Mouse (Mus musculus) ovary, adult 18-20 months (tissue): ENCODE results near the gene Gli1.
A peak's percentile ranks its signal among the peaks of the same experiment; 100 is the strongest.
"Not testable (repeated sequence)": the region's sequence is repeated elsewhere in the genome, so short reads cannot be mapped to it uniquely, and the experiment has no call there.

Experiments used
- DNase-seq: peaks from one replicate; pipeline ENCODE4 v3.0.0; 2022; ENCODE audit warnings: low spot score, mixed read lengths

Gli1 gene

DNA sequence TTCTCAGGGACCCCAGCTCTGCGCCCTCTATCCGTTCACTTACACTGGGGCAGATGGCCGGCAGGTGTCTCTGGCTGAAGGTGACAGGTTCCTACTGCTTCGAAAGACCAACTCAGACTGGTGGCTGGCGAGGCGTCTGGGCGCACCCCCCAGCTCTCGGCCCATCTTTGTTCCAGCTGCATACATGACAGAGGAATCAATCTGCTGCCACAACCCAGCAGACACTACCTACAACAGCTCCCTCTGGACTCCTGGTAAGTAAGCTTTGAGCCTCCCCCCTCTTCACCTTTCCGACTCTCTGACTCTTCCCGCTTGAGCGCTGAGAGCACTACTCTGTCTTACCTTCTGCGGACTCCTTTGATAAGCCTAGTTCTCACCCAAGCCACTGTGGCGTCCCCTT, 19.6 kb downstream of the Gli1 start:
- no peak for DNase-seq

DNA sequence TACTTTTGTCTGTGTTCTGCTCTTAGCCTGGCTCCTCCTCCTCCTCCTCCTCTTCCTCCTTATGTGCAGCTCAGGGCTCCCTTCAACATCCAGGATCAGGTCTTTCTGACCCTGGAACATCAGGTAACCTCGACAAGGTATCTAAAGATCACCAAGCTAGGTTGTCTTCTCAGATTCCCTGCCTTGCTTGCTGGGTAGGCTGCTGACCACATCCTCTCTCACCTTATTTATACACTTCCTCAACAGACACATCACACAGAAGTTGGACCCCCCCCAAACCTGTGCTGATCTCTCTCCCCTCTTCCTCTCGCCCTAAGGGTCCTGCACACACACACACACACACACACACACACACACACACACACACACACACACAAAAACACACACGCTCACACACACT, 20.2 kb downstream of the Gli1 start, which contains the start of gene Arhgap9:
Gene Arhgap9 (plus strand): TSS at position 344 of the 400 bp plus-strand sequence.
- no peak for DNase-seq

DNA sequence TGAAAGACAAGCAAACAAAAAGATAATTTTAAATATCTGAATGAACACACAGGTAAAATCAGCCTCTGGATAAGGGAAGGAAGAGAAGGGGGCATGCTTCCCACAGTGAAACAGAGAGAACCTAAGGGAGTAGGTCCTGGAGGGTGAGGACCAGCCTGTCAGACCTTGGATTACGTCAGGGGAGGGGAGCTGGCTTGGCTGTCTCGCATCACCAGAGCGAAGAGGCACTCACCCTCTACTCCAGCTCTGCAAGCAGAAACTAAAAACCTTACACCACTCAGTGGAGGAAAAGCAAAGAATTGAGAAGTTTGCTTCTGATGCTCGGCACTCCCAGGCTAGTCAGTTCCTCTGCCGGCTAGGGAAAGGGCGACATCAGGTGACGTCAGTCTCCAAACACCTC, 21.8 kb downstream of the Gli1 start:
- no peak for DNase-seq

DNA sequence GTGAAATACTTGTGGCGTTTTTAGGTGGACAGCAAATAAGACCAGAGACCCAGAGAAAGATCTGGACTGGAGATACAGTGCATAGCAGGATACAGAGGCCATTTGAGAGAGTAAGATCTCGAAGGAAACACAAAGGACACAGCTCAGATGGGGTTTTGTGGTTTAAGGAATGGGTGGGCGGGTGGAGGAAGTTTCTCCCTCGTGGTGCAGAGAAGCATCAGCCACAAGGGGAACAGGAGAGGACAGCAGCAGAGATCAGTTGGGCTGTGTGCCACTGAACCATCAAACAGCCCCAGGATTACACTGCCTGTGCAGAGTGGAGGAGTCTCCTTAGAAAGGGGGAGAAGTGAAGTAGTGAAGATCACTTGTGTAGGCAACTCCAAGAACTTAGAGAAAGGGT, 23.8 kb downstream of the Gli1 start:
- DNase-seq: no peak

DNA sequence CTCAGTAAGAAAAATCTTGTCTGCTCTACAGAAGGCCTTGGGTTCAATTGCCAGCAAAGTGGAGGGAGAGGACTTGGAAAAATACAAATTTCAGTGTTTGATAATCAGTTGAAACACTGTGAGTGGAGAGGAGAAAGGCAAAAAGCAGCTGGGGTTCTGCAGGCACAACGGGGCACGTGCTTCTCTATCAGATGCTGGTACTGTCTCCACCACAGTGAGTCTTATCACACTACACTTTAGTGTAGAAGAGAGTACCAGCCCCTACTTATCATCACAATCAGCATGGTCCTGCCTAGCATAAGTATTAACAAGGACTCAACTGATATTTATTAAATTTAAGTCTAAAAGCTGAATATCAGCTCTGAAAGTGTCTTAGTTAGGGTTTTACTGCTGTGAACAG, 24.5 kb downstream of the Gli1 start:
- no peak for DNase-seq

DNA sequence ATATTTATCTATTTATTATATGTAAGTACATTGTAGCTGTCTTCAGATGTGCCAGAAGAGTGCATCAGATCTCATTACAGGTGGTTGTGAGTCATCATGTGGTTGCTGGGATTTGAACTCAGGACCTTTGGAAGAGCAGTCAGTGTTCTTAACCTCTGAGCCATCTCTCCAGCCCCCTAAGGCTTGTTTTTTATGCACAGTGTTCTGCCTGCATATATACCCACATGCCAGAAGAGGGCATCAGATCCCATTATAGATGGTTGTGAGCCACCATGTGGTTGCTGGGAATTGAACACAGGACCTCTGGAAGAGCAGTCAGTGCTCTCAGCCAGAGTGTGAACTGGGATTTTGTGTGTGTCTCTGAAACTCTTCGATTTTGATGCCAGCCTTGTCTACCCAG, 26.8 kb downstream of the Gli1 start:
- not testable (repeated sequence) for DNase-seq

DNA sequence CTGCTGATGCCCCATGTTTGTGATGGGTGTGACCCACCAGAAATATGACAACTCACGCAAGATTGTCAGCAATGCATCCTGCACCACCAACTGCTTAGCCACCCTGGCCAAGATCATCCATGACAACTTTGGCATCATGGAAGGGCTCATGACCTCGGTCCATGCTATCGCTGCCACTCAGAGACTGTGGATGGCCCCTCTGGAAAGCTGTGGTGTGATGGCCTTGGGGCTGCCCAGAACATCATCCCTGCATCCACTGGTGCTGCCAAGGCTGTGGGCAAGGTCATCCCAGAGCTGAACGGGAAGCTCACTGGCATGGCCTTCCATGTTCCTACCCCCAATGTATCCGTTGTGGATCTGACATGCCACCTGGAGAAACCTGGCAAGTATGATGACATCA, 28.3 kb downstream of the Gli1 start:
- peak; percentile 40 for DNase-seq

DNA sequence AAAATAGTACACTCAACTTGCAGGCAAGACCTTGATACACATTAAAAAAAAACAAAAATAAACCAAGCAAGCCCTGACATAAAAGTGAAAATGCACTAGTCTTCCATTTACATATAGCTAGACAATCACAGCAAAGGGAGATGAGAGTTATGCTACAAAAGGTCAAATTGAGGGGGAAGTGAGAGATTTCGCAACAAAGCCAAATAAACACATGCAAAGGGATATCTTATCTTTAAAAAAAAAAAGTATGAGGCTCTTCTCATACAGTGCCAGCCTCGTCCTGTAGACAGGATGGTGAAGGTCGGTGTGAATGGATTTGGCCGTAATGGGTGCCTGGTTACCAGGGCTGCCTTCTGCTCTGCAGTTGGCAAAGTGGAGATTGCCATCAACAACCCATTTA, 28.9 kb downstream of the Gli1 start:
- DNase-seq: no peak

DNA sequence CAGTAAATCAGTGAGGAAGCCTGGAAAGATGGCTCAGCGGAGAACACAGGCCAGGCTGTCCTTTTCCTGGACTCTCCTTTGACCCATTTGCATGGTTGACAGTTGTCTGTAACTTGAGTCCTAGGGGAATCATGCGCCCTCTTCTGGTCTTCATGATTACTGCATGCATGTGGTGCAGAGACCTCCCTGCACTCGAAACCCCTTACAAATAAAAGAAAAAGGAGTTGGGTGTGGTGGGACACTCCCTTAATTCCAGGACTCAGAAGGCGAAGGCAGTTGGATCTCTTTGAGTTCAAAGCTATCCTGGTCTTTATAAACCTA, 29.5 kb downstream of the Gli1 start:
- DNase-seq: peak; percentile 48

DNA sequence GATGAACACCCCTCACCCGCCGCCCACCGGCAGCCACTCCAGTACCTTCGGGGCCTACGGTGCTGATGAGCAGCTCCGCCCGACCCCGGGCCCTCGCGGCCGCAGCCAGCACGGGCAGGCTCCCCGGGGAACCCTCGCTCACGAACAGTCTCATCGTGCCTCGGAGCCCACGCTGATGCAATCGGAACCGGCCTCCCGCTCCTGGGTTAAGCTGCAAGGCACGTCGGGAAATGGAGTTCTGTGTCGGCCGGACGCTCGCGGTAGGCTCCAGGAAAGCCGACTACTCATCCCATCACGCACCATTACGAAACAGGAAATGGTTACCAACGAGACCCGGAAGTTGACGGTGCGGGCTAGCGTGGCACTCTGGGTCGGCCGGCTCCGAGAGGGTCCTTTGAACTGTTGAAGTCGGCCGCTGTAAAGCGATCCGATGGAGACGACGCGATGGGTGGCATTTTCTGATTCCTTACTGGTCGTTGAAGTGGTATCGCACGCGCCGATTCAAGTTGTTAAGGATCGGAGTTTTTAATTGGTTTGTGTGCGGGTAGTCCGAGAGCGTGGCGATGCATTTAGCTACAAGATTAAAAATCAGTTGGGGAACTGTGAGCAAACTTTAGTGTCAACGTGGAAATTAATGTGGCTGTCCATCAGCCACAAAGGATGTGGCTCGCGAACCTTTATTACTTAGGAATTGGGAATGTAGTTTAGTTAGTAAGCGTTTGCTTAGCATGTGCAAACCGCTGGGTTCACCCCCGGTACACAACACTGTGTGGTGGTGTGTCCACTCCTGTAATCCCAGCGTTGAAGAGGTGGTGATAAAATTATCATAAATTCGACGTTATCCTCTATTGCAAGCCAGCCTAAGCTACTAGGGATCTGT, 30.1 kb downstream of the Gli1 start, which contains the start of gene Mars:
Gene Mars (minus strand): TSS at position 311 of the 880 bp plus-strand sequence.
- peak; percentile 90 for DNase-seq

DNA sequence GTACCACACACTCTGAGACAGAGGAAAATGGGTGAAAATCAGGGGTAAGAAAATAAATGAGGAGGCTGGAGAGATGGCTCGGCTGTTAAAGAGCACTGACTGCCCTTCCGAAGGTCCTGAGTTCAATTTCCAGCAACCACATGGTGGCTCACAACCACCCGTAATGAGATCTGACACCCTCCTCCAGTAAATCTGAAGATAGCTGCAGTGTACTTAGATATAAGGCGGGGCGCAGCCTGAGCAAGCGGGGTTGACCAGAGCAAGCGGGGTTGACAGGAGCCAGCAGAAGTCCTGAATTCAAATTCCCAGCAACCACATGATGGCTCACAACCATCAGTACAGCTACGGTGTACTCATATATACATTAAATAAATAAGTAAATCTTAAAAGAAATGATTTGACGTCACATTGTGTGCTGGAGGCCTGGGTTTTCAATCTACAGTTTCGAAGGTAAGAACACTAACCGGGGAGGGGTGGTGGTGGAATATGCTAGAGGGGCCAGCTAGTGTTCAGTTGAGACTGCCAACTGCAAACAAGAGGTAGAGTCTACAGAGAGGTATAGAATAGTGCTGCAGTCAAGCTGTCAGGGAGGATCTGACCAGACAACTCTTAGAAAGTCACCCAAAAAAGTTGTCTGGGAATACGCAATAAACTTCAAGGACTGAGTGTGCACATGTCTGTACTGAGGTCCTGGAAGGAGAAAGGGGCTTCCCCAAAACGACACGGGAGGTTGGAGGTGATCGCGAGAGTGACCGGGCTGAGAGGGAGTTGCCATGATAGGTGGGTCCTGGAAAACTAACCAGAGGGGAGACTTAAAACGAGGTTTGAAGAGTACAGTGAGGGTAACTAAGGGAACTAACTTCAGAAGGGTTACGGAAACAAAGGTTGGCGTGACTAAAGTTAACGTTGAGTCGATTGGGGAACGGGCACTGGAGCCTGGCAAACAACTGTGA, 31.0 kb downstream of the Gli1 start:
- no peak for DNase-seq

DNA sequence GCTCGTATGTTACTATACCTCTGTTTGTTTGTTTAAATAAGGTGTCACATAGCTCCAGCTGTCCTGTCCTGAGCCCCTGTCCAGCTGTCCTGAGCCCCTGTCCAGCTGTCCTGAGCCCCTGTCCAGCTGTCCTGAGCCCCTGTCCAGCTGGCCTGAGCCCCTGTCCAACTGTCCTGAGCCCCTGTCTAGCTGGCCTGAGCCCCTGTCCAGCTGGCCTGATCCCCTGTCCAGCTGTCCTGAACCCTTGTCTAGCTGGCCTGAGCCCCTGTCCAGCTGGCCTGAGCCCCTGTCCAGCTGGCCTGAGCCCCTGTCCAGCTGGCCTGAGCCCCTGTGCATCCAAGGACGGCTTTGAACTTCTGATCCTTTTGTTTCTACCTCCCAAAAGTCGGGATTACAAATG, 32.6 kb downstream of the Gli1 start:
- DNase-seq: not testable (repeated sequence)

DNA sequence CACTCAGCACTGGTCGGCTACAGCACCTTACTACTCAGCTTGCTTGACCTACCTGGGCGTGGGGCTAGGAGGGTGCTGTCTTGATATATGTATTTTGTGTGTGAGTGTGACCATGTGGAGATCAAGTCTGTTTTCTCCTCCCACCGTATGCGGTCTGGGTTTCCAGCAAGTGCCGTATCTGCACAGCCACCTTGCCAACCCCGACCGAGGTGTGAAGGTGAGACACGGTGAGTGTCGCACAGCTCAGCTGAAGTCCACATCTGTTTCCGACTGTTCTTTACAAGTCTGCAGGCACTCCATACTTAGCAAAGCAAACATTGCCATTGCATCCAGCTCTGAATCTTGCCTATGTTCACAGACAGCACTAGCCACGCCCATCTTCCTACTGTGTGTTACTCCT, 38.6 kb downstream of the Gli1 start:
- DNase-seq: no peak

DNA sequence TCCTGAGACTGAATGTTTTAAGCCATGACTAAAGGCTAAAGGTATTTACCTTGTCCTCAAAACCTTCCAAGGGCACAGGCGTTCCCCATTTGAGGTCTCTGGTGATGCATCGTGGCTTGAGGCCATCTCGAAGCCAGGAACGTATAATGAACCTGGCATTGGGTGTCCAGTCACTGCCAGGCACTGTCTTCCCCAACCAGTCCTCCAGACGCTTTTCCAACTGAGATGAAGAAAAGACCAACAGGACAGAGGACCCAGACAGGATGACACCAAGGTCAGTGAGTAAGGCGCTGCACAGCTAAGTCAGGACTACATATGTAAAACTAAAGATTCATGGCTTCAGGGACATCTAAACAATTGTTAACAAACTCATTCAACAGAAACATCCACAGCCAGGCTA, 41.4 kb downstream of the Gli1 start:
- DNase-seq: no peak

DNA sequence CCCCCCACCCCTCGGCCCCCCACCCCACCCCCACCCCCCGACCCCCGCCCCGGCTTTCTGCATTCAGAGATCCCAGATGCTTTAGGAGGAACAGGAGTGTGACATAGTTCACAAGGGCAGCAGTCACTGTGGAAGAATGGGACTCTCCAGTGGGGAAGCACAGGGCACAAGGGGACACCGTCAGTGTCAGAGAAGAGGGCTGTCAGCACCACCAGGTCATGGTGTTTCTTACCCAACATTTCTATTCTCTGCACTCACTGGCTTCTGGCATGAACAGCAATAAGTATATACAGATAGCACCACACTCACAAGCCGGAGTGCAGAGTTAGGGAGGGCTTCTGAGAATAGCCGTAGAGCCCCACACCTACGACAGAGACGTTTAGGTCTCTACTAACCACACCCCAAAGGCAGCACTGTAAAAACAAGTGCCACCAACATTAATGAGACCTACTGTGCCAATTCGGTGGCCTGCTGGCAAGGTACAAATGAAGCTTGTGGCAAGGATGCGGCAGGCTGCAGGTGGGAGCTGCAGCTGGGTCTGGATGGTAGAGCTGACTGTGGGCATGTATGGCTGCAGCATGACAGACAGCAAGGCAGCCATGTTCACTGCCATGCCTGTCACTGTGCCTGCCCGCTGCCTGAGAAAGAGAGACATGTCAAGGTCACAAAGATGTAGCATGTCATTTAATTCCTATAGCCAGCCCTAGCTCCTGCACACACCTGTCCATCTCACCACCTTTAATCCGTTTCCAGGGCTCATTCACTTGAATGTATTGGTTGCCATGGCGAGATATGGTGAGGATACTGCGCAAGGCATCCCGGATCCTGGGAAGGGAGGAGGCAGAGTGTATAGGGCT, 44.5 kb downstream of the Gli1 start:
- DNase-seq: no peak

DNA sequence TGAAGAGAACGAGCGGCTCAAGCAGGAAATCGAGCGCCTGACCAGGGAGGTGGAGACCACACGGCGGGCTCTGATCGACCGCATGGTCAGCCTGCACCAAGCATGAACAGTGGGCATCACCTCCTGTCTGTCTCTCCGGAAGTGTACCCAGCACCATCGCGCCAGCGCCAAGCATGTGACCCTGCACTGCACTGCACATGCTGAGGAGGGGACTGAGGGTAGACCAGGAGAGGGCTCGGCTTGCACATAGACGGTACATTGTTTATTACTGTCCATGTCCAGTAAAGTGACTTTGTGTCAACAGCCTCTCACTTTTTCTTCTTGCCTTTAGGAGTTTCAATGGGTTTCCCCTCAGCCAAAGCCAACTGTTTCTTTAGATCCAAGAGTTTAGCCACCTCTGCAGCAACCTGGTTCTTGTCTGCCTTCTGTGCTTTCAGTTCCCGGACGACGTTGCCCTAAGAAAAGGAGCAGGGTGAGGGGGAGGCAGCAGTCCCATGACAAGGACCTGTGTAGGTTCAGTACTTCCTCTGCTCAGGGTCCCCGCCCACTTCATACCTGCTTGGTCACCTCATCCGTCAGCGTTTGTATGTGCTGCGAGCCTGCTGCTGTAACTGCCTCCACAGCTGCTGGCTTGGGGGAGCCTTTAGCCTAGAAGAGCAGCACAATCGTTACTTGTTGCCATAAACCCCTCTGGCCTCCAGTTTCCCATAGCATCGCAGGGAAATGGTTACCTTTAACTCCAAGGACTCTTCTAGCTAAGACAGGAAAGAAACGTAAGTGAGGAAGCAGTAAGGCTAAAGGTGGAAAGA, 45.6 kb downstream of the Gli1 start:
- no peak for DNase-seq

DNA sequence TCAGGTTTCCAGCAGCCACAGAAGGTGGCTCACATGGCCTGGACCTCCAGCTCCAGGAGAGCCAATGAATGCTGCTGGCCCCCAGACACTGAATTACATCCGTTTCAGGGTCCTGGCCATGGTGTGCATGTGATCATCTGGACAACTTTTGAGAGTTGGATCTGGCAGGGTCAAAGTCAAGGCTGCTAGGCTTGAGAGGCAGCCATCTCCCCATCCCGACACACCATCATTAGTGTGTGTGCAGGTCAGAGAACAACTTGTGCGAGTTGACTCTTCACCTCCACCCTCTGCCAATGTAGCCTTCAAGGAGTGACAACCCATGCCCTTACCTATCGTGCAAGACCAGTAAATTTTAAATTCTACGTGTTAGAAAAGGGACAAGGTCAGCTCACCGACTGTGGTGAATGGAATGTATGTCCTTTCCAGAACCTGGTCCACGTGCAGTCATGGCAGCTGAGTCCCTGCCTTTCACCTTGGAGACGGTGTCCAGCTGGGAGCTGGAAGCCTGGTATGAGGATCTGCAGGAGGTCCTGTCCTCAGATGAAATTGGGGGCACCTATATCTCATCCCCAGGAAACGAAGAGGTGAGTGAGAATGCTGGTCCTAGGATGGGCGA, 46.8 kb downstream of the Gli1 start:
- DNase-seq: no peak

DNA sequence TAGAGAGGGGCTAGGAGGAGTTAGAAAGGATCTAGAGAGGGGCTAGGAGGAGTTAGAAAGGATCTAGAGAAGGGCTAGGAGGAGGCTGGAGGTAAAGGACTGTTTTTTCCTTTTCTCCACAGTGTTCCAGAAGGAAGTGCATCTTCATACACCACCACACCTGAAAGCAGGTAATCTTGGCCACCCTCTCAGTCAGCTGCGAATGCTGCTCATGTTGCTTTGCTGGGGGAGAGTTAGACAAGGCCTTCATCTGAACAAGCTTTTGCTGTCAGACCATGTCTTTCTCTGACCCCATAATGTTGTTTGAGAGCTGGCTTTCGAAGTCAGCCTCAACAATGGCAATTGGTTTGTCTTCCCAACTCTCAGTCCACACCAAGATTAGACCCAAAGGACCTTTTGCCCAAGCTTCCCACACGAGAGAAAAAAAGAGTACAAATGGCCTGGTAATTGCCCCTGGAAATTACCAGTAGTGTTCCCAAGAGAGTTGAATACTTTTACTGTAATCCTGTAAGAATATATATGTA, 48.1 kb downstream of the Gli1 start:
- no peak for DNase-seq

DNA sequence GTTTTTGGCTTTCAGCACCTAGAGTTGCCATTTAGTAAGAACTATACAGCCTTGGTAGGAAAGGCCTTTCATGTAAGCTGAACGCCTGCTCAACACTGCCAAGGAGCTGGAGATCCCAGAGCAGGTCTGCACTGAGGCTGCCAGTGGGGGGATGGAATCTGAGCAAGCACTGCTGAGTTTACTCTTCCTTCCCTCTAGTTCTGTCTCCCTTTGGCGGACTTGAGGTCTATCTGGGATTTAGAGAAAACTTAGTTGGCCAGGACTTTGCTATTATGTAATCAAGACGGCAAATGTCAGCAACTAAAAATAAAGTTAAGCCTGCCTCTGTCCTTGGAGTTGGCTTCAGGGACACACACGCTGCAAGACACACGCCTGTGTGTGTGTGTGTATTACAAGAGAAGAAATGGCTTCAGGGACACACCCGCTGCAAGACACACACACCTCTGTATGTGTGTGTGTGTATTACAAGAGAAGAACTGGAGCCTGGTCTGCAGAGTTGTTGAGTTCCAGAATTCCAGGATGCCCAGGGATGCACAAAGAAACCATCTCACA, 48.7 kb downstream of the Gli1 start:
- DNase-seq: peak; percentile 63
